32 mouse cellular contexts compared by ENCODE assay signal in the genomic region with DNA sequence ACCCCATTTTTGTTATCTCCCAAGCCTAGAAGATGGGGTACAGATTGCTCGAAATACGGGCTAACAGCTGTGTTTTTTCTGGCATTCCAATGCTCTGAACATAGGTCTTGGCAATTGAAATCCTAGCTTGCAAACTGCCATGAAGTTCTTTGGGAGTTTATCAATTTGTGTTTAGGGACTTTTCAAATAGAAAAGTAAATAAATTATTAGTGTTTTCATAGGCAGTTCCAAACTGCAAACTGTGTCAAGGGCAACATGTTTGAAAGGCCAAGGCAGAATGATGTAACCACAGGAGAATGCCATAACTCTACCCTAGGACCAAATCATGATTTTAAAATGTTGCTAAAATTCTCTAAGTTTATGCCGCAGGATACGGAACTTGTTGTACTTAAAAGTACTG. TPM values are rescaled to one million over a fixed set of nuclear protein-coding genes. Genes with fewer than 3 reads are reported as not detected.
DNase-seq lines count a peak whose midpoint lies in the region; ATAC-seq and TF ChIP-seq lines count a peak whose summit lies in the region.
"Had no signal": no experiment of that assay in that cellular context is flagged by ENCODE, and none has a peak within 500 bp of the region (broad histone marks: within the 10 kb centered on the region; RNA-seq: fewer than 3 reads in every experiment).

No protein-coding gene starts in this region.

- no peak for TF ChIP-seq CTCF in cerebellum, adult 2 months (IDR thresholded peaks at IDR 0.05; ENCODE audit: borderline replicate concordance, insufficient read depth, low read depth, low read length)

- peak overlapping the region; percentile 64; the same call in 1 of the 2 replicates for H3K27ac ChIP-seq in kidney, embryonic 15.5 days
- no peak overlapping the region for H3K27ac ChIP-seq in midbrain, embryonic 11.5 days (ENCODE audit: low read depth, low read length)
- H3K27ac ChIP-seq in midbrain, embryonic 14.5 days (replicated peaks; ENCODE audit: low read depth, low read length): no peak overlapping the region
- H3K27ac ChIP-seq in cerebellum, adult 2 months (ENCODE audit: insufficient read depth, low read length): no peak overlapping the region
- H3K27ac ChIP-seq: embryonic facial prominence, embryonic 12.5 days; heart, adult 2 months; hindbrain, embryonic 14.5 days; left cerebral cortex, adult 2 months; neural tube, embryonic 13.5 days had no signal

- no peak overlapping the region for H3K4me3 ChIP-seq in kidney, embryonic 15.5 days (replicated peaks)
- no peak overlapping the region for H3K4me3 ChIP-seq in midbrain, embryonic 11.5 days (ENCODE audit: low read depth, low read length)
- no peak overlapping the region for H3K4me3 ChIP-seq in midbrain, embryonic 14.5 days (replicated peaks; ENCODE audit: low read depth, low read length)
- H3K4me3 ChIP-seq in cerebellum, adult 2 months (replicated peaks; ENCODE audit: insufficient read depth, low read depth, low read length): no peak overlapping the region
- H3K4me3 ChIP-seq: embryonic facial prominence, embryonic 12.5 days; heart, adult 2 months; left cerebral cortex, adult 2 months; myocyte; neural tube, embryonic 13.5 days had no signal

- H3K4me1 ChIP-seq in kidney, embryonic 15.5 days: peaks cover 23% of the 10 kb centered on the region
- no peaks in the 10 kb centered on the region for H3K4me1 ChIP-seq in midbrain, embryonic 11.5 days (ENCODE audit: control insufficient read depth, insufficient read depth, low read length)
- peaks cover 4% of the 10 kb centered on the region; the same call in 1 of the 2 replicates for H3K4me1 ChIP-seq in midbrain, embryonic 14.5 days (ENCODE audit: control insufficient read depth, insufficient read depth, low read length)
- H3K4me1 ChIP-seq in cerebellum, adult 2 months (ENCODE audit: control insufficient read depth, insufficient read depth, low read length): peaks cover 15% of the 10 kb centered on the region; the same call in 1 of the 2 replicates

- H3K9ac ChIP-seq in kidney, embryonic 15.5 days: no peak overlapping the region
- H3K9ac ChIP-seq in midbrain, embryonic 11.5 days (ENCODE audit: low read length): no peak overlapping the region
- no peak overlapping the region for H3K9ac ChIP-seq in midbrain, embryonic 14.5 days (replicated peaks; ENCODE audit: low read length)
- H3K9ac ChIP-seq: embryonic facial prominence, embryonic 12.5 days; hindbrain, embryonic 14.5 days; neural tube, embryonic 13.5 days had no signal

- no peaks in the 10 kb centered on the region for H3K36me3 ChIP-seq in kidney, embryonic 15.5 days
- H3K36me3 ChIP-seq in midbrain, embryonic 11.5 days (ENCODE audit: control insufficient read depth, insufficient read depth, low read length): no peaks in the 10 kb centered on the region
- H3K36me3 ChIP-seq in midbrain, embryonic 14.5 days (ENCODE audit: control insufficient read depth, insufficient read depth, low read length): no peaks in the 10 kb centered on the region
- H3K36me3 ChIP-seq: embryonic facial prominence, embryonic 12.5 days; neural tube, embryonic 13.5 days had no signal

- no peak for TF ChIP-seq POLR2A in cerebellum, adult 2 months (IDR thresholded peaks at IDR 0.05; ENCODE audit: borderline replicate concordance, insufficient read depth, low read length)

- peak; percentile 62 for DNase-seq in adrenal gland, adult 2 months
- DNase-seq in adrenal gland, postnatal 10 days: no peak
- DNase-seq in kidney, postnatal 25 days: no peak
- DNase-seq in midbrain, embryonic 11.5 days (ENCODE audit: low spot score, missing footprints): peak; percentile 8
- DNase-seq in midbrain, embryonic 14.5 days: no peak
- DNase-seq in cerebellum, adult 2 months: no peak
- DNase-seq: cerebellum, adult 18-20 months; cerebellum, postnatal 25 days; gastrocnemius, postnatal 36 days; heart, adult 2 months; heart, postnatal 4 days; left cerebral cortex, postnatal 4 days; lung, adult 2 months; lung, postnatal 4 days; retina, postnatal 1 day; right cerebral cortex, postnatal 25 days; thymus, adult 18-20 months; thymus, postnatal 36 days had no signal

- H3K4me2 ChIP-seq in kidney, embryonic 15.5 days: no peak overlapping the region
- no peak overlapping the region for H3K4me2 ChIP-seq in midbrain, embryonic 11.5 days
- H3K4me2 ChIP-seq in midbrain, embryonic 14.5 days (ENCODE audit: low read length): no peak overlapping the region
- H3K4me2 ChIP-seq: embryonic facial prominence, embryonic 12.5 days; hindbrain, embryonic 14.5 days; liver, embryonic 11.5 days; neural tube, embryonic 13.5 days had no signal

- H3K9me3 ChIP-seq in kidney, embryonic 15.5 days (replicated peaks): no peaks in the 10 kb centered on the region
- H3K9me3 ChIP-seq in midbrain, embryonic 11.5 days (ENCODE audit: control insufficient read depth, low read length): no peaks in the 10 kb centered on the region
- H3K9me3 ChIP-seq in midbrain, embryonic 14.5 days (ENCODE audit: control insufficient read depth, low read length): no peaks in the 10 kb centered on the region
- H3K9me3 ChIP-seq: embryonic facial prominence, embryonic 12.5 days; neural tube, embryonic 13.5 days had no signal

- no peaks in the 10 kb centered on the region for H3K27me3 ChIP-seq in kidney, embryonic 15.5 days
- H3K27me3 ChIP-seq in midbrain, embryonic 11.5 days (ENCODE audit: control insufficient read depth, insufficient read depth, low read length): no peaks in the 10 kb centered on the region
- no peaks in the 10 kb centered on the region for H3K27me3 ChIP-seq in midbrain, embryonic 14.5 days (ENCODE audit: control insufficient read depth, insufficient read depth, low read length)
- H3K27me3 ChIP-seq in cerebellum, adult 2 months (ENCODE audit: control insufficient read depth, insufficient read depth, low read length): no peaks in the 10 kb centered on the region
- H3K27me3 ChIP-seq: embryonic facial prominence, embryonic 12.5 days; neural tube, embryonic 13.5 days had no signal

- 65% methylated on average over 4 of the region's 4 CpGs for WGBS in kidney, embryonic 15.5 days
- 93% methylated on average over 4 of the region's 4 CpGs for WGBS in midbrain, embryonic 11.5 days
- WGBS in midbrain, embryonic 14.5 days: 93% methylated on average over 4 of the region's 4 CpGs
- 93% methylated on average over 4 of the region's 4 CpGs for WGBS in cerebellum, adult 2 months

- ATAC-seq in kidney, embryonic 15.5 days (replicated peaks; ENCODE audit: low FRiP score): no peak
- ATAC-seq in midbrain, embryonic 11.5 days (ENCODE audit: low FRiP score): no peak
- ATAC-seq in midbrain, embryonic 14.5 days (ENCODE audit: low FRiP score, low TSS enrichment): no peak
- ATAC-seq: inflammation-experienced regulatory T-cells, adult 6 months; midbrain, embryonic 16.5 days had no signal

RNA-seq across cellular contexts. Expression of a gene that starts 6.4 kb away (rescaled TPM):
- total RNA-seq in adrenal gland, adult 2 months (2021): 1 to 10 TPM in 1 of 2 experiments, under 1 TPM in 1; 0.75 to 1.2 TPM
- polyA plus RNA-seq in adrenal gland, adult 2 months (2012; rRNA removed): 0.21 and 0.29 TPM in 2 replicates
- 1 to 10 TPM; 1.2 to 1.7 TPM for total RNA-seq in adrenal gland, postnatal 10 days (2021)
- 1.8 and 2.4 TPM in 2 replicates for polyA plus RNA-seq in kidney, embryonic 15.5 days (2015; fragmentation: Nextera tagmentation; extraction: Ambion mirVana)
- polyA plus RNA-seq in midbrain, embryonic 11.5 days (2014; fragmentation: Nextera tagmentation; extraction: Ambion mirVana): 0.18 and 0.50 TPM in 2 replicates
- polyA plus RNA-seq in midbrain, embryonic 14.5 days (2014; fragmentation: Nextera tagmentation; extraction: Ambion mirVana): 0.76 and 1.3 TPM in 2 replicates
- polyA plus RNA-seq in cerebellum, adult 2 months (2012; rRNA removed): 0.70 and 1.2 TPM in 2 replicates
- total RNA-seq: gastrocnemius, adult 18-20 months; gastrocnemius, postnatal 36 days; megakaryocyte-erythroid progenitor cell, adult 5-6 weeks had no signal
- polyA plus RNA-seq: inflammation-experienced regulatory T-cells, adult 6 months; liver, embryonic 11.5 days; myocyte had no signal

RNA-seq across cellular contexts. Expression of a gene that starts 7.8 kb away (rescaled TPM):
- total RNA-seq in adrenal gland, adult 2 months (2021): not detected
- not detected in 2 replicates for polyA plus RNA-seq in adrenal gland, adult 2 months (2012; rRNA removed)
- total RNA-seq in adrenal gland, postnatal 10 days (2021): not detected
- polyA plus RNA-seq in kidney, embryonic 15.5 days (2015; fragmentation: Nextera tagmentation; extraction: Ambion mirVana): not detected in 2 replicates
- not detected in 2 replicates for polyA plus RNA-seq in midbrain, embryonic 11.5 days (2014; fragmentation: Nextera tagmentation; extraction: Ambion mirVana)
- 0.12 TPM in 1 of 2 replicates, not detected in the other for polyA plus RNA-seq in midbrain, embryonic 14.5 days (2014; fragmentation: Nextera tagmentation; extraction: Ambion mirVana)
- polyA plus RNA-seq in cerebellum, adult 2 months (2012; rRNA removed): not detected in 2 replicates
- total RNA-seq: gastrocnemius, adult 18-20 months; gastrocnemius, postnatal 36 days; layer of hippocampus, postnatal 10 days; left cerebral cortex, adult 2 months; left cerebral cortex, postnatal 4 days; megakaryocyte-erythroid progenitor cell, adult 5-6 weeks had no signal
- polyA plus RNA-seq: embryonic facial prominence, embryonic 12.5 days; forebrain, embryonic 11.5 days; hindbrain, embryonic 14.5 days; inflammation-experienced regulatory T-cells, adult 6 months; midbrain, embryonic 16.5 days; myocyte; neural tube, embryonic 13.5 days; stomach, embryonic 14.5 days had no signal

Comparison
In these comparisons a context has a peak if more than half of its experiments do, and no peak if none do; other contexts are left out.
1. DNase-seq: peak in adrenal gland, adult 2 months (single experiment) and midbrain, embryonic 11.5 days (single experiment); none in adrenal gland, postnatal 10 days (single experiment), kidney, postnatal 25 days (0 of 2), midbrain, embryonic 14.5 days (single experiment) and cerebellum, adult 2 months (0 of 2).